Mouse (Mus musculus) neutrophil, adult 59 days (primary cell): ENCODE results near the gene Sephs2. TPM values are rescaled to one million over a fixed set of nuclear protein-coding genes. Genes with fewer than 3 reads are reported as not detected.

ENCODE experiments used
- total RNA-seq, 2 experiments: library from RNA; stranded (reverse); gene quantifications; 1 replicate in 1 of 2; 2 replicates in 1 of 2; pipeline ENCODE4 v1.2.4; 2023

Sephs2 gene
- 100 to 1,000 TPM; 115 to 120 TPM for total RNA-seq

GRCm38 (mm10) chr7:127273925-127274789 is at the start of gene Sephs2:
Gene Sephs2, minus strand, starts transcription at chr7:127274055.

GRCm38 (mm10) chr7:127296098-127296497 is 22.2 kb upstream of the Sephs2 start, which contains the start of gene Itgal:
Gene Itgal, plus strand, starts transcription at chr7:127296260.

DNA sequence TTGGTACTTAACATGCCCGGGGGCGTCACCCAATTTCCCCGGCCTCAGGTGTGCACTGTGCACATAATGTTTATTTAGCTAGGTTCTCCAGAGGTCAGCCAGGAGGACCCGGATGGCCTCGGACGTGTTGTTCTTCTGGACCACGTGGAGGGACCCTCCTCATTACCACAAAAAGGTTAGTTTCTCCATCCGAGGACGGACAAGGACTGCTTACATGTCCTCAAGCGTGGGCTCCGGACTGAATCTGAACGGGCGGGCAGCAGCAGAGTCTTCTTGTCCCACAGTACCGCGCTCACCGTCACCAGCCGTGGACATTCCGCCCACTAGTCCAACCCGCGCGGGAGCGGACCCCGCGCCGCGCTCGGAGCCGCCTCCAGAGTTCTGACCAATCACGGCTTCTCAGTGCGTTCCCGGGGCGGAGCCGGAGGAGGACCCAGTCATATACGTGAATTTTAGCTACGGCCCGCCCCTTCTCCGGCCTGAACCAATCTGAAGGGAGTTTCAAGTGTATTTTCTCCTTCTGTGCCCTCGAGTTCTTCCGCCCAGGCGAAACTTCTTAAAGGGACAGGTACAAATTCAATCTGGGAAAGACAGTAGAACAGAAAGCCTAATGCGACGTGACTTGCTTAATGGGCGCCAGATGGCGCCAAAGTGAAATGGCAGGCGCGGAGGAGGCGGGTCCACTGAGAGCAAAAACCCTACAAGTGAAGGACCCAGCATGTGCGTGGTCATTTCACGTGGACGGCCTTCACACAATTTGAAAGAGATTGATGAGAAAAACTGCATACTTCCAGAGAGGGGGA is 13.3 kb downstream of the Sephs2 start, which contains the start of gene Dctpp1:
TSS of gene Dctpp1 (minus strand) at position 401 of the 803 bp plus-strand sequence.

GRCm38 (mm10) chr7:127243870-127244657 is 29.8 kb downstream of the Sephs2 start, which contains the start of gene Zfp771:
Gene Zfp771, plus strand, starts transcription at chr7:127244274.

DNA sequence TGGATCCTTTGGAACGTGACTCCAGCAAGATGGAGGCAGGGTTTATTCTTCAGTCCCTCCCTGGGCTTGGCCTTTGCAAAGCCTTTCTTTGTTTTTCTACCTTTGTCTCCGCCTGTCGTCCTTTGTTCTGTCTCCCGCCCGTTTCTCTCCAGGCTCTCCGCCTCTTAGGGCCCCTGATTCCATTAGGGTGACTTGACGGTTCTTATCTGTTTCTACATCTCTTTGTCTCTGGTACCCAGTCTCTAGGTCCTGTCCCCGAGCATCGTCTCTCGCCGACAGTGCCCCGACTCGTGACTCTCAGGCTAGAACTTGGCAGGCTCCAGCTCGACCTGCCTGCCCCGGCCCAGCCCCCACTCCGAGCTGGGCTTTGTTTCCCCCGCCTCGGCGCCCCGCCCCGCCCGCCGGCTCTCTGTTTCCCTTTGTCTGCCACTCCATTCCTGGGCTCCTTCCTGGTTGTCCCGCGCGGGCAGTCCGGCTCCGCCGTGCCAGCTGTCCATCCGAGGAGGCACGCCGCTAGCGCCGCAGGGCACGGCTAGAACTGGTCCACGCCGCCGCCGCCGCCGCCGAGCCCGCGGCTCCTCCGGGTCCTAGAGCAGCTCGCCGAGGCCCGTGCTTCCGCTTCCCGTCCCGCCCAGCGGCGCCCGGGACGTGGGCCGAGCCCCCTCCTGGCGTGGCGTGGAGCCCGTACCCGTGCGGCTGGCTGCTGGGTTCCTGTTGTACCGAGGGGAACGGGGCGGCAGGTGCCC is 41.1 kb downstream of the Sephs2 start, which contains the start of the genes Zfp553 and Sept1:
TSS of gene Zfp553 (plus strand) at position 440 of the 746 bp plus-strand sequence.
TSS of gene Sept1 (minus strand) at position 509 of the 746 bp plus-strand sequence.

Other genes with a start within 250 kb of the Sephs2 start
- gene Maz, start 247.0 kb downstream of the Sephs2 start, total RNA-seq, result 100 to 1,000 TPM; 181 to 187 TPM
- gene Kif22, start 231.6 kb downstream of the Sephs2 start, total RNA-seq, result 10 to 100 TPM; 60.6 to 63.2 TPM
- 1 to 10 TPM in 1 of 2 experiments, under 1 TPM in 1; 0.60 to 1.6 TPM for gene Zg16, start 186.7 kb downstream of the Sephs2 start, total RNA-seq
- 100 to 1,000 TPM; 131 to 144 TPM for gene AI467606, start 182.7 kb downstream of the Sephs2 start, total RNA-seq
- gene Qprt, start 151.8 kb downstream of the Sephs2 start, total RNA-seq, result 1 to 10 TPM; 4.2 to 6.3 TPM
- gene Spn, start 136.2 kb downstream of the Sephs2 start, total RNA-seq, result 100 to 1,000 TPM; 126 to 127 TPM
- gene Cd2bp2, start 78.0 kb downstream of the Sephs2 start, total RNA-seq, result 10 to 100 TPM; 47.7 to 62.5 TPM
- gene Tbc1d10b, start 65.6 kb downstream of the Sephs2 start, total RNA-seq, result 100 to 1,000 TPM; 123 to 138 TPM
- gene Mylpf, start 65.2 kb downstream of the Sephs2 start, total RNA-seq, result 1 to 10 TPM; 7.7 to 8.4 TPM
- 1 to 10 TPM; 4.2 to 4.5 TPM for gene Zfp553, start 41.0 kb downstream of the Sephs2 start, total RNA-seq
- 100 to 1,000 TPM; 106 to 111 TPM for gene Sept1, start 40.9 kb downstream of the Sephs2 start, total RNA-seq
- gene Zfp771, start 29.8 kb downstream of the Sephs2 start, total RNA-seq, result 1 to 10 TPM; 5.1 to 5.8 TPM
- gene Dctpp1, start 13.3 kb downstream of the Sephs2 start, total RNA-seq, result 10 to 100 TPM; 28.7 to 31.2 TPM
- 100 to 1,000 TPM; 224 to 235 TPM for gene Itgal, start 22.2 kb upstream of the Sephs2 start, total RNA-seq
- gene Zfp768, start 71.5 kb upstream of the Sephs2 start, total RNA-seq, result 1 to 10 TPM; 7.0 to 9.0 TPM
- 1 to 10 TPM; 6.7 to 6.8 TPM for gene Zfp747, start 102.0 kb upstream of the Sephs2 start, total RNA-seq
- 1 to 10 TPM; 1.1 to 3.0 TPM for gene 9130019O22Rik, start 113.1 kb upstream of the Sephs2 start, total RNA-seq
- gene E430018J23Rik, start 119.6 kb upstream of the Sephs2 start, total RNA-seq, result 1 to 10 TPM; 1.7 to 2.0 TPM
- gene Zfp764, start 132.8 kb upstream of the Sephs2 start, total RNA-seq, result 1 to 10 TPM; 3.0 to 3.9 TPM
- 10 to 100 TPM; 11.8 to 13.5 TPM for gene Zfp688, start 148.0 kb upstream of the Sephs2 start, total RNA-seq
- gene Zfp689, start 175.1 kb upstream of the Sephs2 start, total RNA-seq, result 1 to 10 TPM; 1.4 to 3.0 TPM
- gene Prr14, start 185.6 kb upstream of the Sephs2 start, total RNA-seq, result 100 to 1,000 TPM; 127 to 135 TPM
- gene Fbrs, start 205.1 kb upstream of the Sephs2 start, total RNA-seq, result 100 to 1,000 TPM; 244 to 257 TPM
- 10 to 100 TPM; 74.2 to 78.1 TPM for gene Srcap, start 237.9 kb upstream of the Sephs2 start, total RNA-seq
- 10 to 100 TPM; 20.3 to 21.7 TPM for gene Gm42715, start 245.5 kb upstream of the Sephs2 start, total RNA-seq